Mouse (Mus musculus): ENCODE results near the gene Lypd3. TPM values are rescaled to one million over a fixed set of nuclear protein-coding genes. Genes with fewer than 3 reads are reported as not detected.

Gene Lypd3
- total RNA-seq (2021) = under 1 TPM; 0.20 to 0.63 TPM
- long read RNA-seq, experiment 1 = 0 reads
- long read RNA-seq, experiment 2, partial matches to known transcripts = 2 of 2 reads
- long read RNA-seq, experiment 2, other reads (novel, unspliced or antisense) = 0 of 2 reads

GRCm38 (mm10) chr7:24636264-24636663 is at the start of gene Lypd3:
Lypd3 (plus strand) TSS chr7:24636550.
- intact Hi-C loops (cut with DNase I) = no loop called here
- no peak for TF ChIP-seq CTCF (IDR thresholded peaks at IDR 0.05)
- Histone ChIP-seq H3K4me3 (no peak within 1 kb of the TSS), H3K27ac (no peak within 1 kb of the TSS)
- no peak for DNase-seq (ENCODE audit: extremely low spot score in 1 of 2, low spot score in 2 of 2)

DNA sequence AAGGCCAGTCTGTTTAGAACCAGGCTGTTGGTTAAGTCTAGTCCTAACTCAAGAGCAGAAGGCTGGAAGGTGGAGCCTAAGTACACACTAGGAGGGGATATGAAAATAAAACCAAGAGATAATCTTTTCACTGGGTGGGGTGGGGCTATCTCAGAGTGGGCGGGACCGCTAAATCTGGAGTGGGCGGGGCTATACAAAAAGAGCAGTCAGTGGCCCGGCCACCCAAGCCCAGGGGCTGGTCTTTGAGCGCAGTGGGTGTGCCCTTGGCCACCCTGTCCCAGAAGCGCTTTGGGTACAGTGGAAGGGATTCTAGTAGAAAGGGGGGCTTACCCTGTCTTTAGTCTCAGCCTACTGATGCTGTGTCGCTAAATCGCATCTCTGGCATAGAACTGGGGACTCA is 49.5 kb upstream of the Lypd3 start:
- intact Hi-C loops (cut with DNase I) = no loop called here
- no peak for TF ChIP-seq CTCF (IDR thresholded peaks at IDR 0.05)
- DNase-seq (ENCODE audit: extremely low spot score in 1 of 2, low spot score in 2 of 2) = no peak
- Histone ChIP-seq H3K27ac (peak overlapping the region; percentile 84; the same call in 1 of the 2 replicates), H3K4me3 (peak overlapping the region; percentile 69)

DNA sequence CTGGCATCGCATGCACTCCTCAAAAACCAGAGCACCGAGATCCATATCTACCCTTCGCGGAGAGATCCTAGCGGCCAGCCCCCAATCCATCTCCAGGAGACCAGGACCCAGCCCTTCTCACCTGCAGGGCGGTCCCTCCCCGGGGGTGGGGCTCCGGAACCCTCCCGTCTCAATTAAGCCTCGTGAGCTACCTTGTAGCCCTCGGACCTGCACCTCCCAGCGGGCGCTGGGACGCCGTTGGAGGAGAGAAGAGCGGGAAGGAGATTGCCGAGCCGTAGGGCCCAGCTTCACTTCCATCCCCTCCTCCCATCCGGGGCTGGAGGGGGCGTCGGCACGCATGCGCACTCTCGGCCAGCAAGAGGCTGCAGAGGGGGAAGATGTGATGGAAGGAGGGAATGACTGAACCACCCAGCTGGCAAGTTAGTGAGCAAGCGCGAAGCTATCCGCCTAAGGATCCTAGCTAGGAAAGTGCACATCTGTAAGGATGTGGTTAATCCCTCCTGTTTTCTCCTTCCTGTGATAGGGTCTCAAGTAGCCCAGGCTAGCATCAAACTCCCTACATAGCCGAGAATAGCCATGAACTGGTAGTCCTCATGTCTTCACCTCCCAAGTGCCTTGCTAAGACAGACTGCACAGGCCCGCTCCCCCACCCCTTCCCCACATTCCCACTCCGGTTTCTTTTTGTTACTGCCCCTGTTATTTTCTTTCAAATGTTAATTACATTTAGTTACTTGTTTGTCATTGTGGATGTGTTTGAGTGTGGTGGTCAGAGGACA is 48.8 kb upstream of the Lypd3 start, which contains the start of the genes Ethe1 and Zfp575:
Gene Ethe1 (plus strand): TSS at position 214 of the 776 bp plus-strand sequence.
Gene Zfp575 (minus strand): TSS at position 312 of the 776 bp plus-strand sequence.
- no peak for TF ChIP-seq CTCF (IDR thresholded peaks at IDR 0.05)
- DNase-seq (ENCODE audit: extremely low spot score in 1 of 2, low spot score in 2 of 2) = peak; percentile 85 to 91
- H3K27ac ChIP-seq = peak within 1 kb of the TSS; percentile 84
- intact Hi-C loops (cut with DNase I) = no loop called here
- peak within 1 kb of the TSS; percentile 69 for H3K4me3 ChIP-seq

DNA sequence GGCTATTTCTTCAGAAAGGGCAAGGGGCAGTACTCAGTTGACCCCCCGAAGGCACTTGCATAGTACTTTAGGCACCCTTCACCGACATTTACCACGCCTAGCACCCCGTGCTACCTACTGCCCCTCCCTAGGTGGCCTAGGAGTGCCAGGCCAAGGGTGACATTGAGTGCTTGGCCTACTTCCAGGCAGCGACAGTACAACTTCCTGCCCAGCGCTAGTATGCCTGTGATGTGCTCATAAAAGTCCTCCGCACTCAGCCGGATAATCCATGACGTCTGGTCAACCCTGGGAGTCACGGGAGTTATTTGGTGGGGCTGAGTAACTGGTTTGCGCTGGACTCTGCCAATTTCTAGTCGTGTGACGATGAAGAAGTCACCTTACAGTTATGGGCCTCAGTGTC is 48.0 kb upstream of the Lypd3 start:
- DNase-seq (ENCODE audit: extremely low spot score in 1 of 2, low spot score in 2 of 2) = no peak
- Histone ChIP-seq H3K4me3 (no peak overlapping the region), H3K27ac (no peak overlapping the region)
- TF ChIP-seq CTCF (IDR thresholded peaks at IDR 0.05) = no peak
- intact Hi-C loops (cut with DNase I) = no loop called here

DNA sequence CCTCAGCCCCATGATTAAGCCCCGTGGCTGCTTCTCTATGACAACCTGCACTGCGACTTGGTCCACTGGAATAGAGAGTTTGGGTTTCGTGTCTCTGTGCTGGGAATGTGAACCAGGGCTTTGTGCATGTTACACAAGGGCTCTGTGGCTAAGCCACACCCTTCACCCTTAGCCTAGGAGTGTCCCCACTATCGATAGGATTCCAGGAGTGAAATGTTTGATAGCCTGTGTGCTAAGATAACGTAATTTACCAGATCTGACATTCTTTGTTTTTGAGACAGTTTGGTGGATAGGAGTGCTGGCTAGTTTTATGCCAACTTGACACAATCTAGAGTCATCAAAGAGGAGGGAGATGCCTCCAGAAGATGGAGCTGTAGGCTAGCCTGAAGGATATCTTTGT is 44.6 kb upstream of the Lypd3 start:
- no peak overlapping the region for H3K27ac ChIP-seq
- TF ChIP-seq CTCF (IDR thresholded peaks at IDR 0.05) = peak; percentile 19
- intact Hi-C loops (cut with DNase I) = no loop called here

DNA sequence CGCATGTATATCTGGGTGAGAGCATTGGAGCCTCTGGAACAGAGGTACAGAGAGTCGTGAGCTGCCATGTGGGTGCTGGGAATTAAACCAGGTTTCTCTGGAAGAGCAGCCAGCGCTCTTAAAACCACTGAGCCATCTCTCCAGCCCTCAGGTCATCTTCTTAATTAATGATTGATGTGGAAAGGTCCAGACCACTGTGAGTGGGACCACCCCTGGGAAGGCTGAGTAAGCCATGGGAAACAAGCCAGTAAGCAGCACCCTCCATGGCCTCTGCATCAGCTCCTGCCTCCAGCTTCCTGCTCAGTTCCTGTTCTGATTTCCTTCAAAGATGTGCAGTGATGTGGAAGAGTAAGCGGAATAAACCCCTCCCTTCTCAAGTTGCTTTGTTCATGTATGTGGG is 44.2 kb upstream of the Lypd3 start:
- Histone ChIP-seq H3K4me3 (no peak overlapping the region), H3K27ac (no peak overlapping the region)
- intact Hi-C loops (cut with DNase I) = no loop called here
- no peak for TF ChIP-seq CTCF (IDR thresholded peaks at IDR 0.05)
- no peak for DNase-seq (ENCODE audit: extremely low spot score in 1 of 2, low spot score in 2 of 2)

More for the DNA sequence above, 44.6 kb upstream of the Lypd3 start:
- no peak for DNase-seq (ENCODE audit: extremely low spot score in 1 of 2, low spot score in 2 of 2)
- no peak overlapping the region for H3K4me3 ChIP-seq

- H3K27ac ChIP-seq = no peak overlapping the region
- intact Hi-C loops (cut with DNase I) = no loop called here
These were observed 43.6 kb upstream of the Lypd3 start for GRCm38 (mm10) chr7:24592781-24593180.

GRCm38 (mm10) chr7:24593621-24594308 is 42.6 kb upstream of the Lypd3 start:
- intact Hi-C loops (cut with DNase I) = no loop called here
- H3K27ac ChIP-seq = peak overlapping the region; percentile 77
- peak overlapping the region; percentile 83 for H3K4me3 ChIP-seq
- peak; percentile 62 to 71 for DNase-seq (ENCODE audit: extremely low spot score in 1 of 2, low spot score in 2 of 2)
- TF ChIP-seq CTCF (IDR thresholded peaks at IDR 0.05) = no peak

More at GRCm38 (mm10) chr7:24592781-24593180, 43.6 kb upstream of the Lypd3 start:
- TF ChIP-seq CTCF (IDR thresholded peaks at IDR 0.05) = no peak
- no peak overlapping the region for H3K4me3 ChIP-seq
- DNase-seq (ENCODE audit: extremely low spot score in 1 of 2, low spot score in 2 of 2) = no peak

- DNase-seq (ENCODE audit: extremely low spot score in 1 of 2, low spot score in 2 of 2) = no peak
- no peak overlapping the region for H3K27ac ChIP-seq
- peak overlapping the region; percentile 83 for H3K4me3 ChIP-seq
- TF ChIP-seq CTCF (IDR thresholded peaks at IDR 0.05) = no peak
- intact Hi-C loops (cut with DNase I) = no loop called here
These were observed 42.0 kb upstream of the Lypd3 start for GRCm38 (mm10) chr7:24594309-24594803.

- Histone ChIP-seq H3K27ac (no peak overlapping the region), H3K4me3 (no peak overlapping the region)
- intact Hi-C loops (cut with DNase I) = loop anchor here (5.0 kb wide), 1 partner anchor 287 kb away; the partner anchor contains the start of gene Rps19
- no peak for DNase-seq (ENCODE audit: extremely low spot score in 1 of 2, low spot score in 2 of 2)
- no peak for TF ChIP-seq CTCF (IDR thresholded peaks at IDR 0.05)
These were observed 40.9 kb upstream of the Lypd3 start for GRCm38 (mm10) chr7:24595464-24595863.

GRCm38 (mm10) chr7:24598121-24598520 is 38.2 kb upstream of the Lypd3 start:
- H3K4me3 ChIP-seq = no peak overlapping the region

More at GRCm38 (mm10) chr7:24598121-24598520, 38.2 kb upstream of the Lypd3 start:
- H3K27ac ChIP-seq = no peak overlapping the region
- TF ChIP-seq CTCF (IDR thresholded peaks at IDR 0.05) = no peak
- intact Hi-C loops (cut with DNase I) = loop anchor here (5.0 kb wide), 1 partner anchor 284 kb away; the partner anchor contains the start of gene Rps19
- no peak for DNase-seq (ENCODE audit: extremely low spot score in 1 of 2, low spot score in 2 of 2)
